Mouse (Mus musculus) C2C12 (cell line): Measurements from ENCODE around the gene Il25. TPM values are rescaled to one million over a fixed set of nuclear protein-coding genes. Genes with fewer than 3 reads are reported as not detected.
"Not testable (repeated sequence)": the region's sequence is repeated elsewhere in the genome, so short reads cannot be mapped to it uniquely, and the experiment has no call there.

Source experiments
- H3K27me3 ChIP-seq: one replicate; pipeline ENCODE4 v1.6.1; 2011; ENCODE audit not compliant: control insufficient read depth, insufficient read depth, insufficient read length
- H3K36me3 ChIP-seq: one replicate; pipeline ENCODE4 v1.6.1; 2011; ENCODE audit not compliant: control insufficient read depth, insufficient read depth
- H3K4me3 ChIP-seq: one replicate; pipeline ENCODE4 v1.5.1; 2011; ENCODE audit warnings: mild to moderate bottlenecking, control low read depth; ENCODE audit not compliant: poor library complexity, insufficient read depth, severe bottlenecking
- H3K79me2 ChIP-seq: one replicate; pipeline ENCODE4 v1.6.1; 2011; ENCODE audit not compliant: control insufficient read depth, insufficient read depth
- H3K79me3 ChIP-seq: one replicate; pipeline ENCODE4 v1.6.1; 2011; ENCODE audit warnings: low read depth, control low read depth
- H3ac ChIP-seq: one replicate; pipeline ENCODE3; 2011; ENCODE audit warnings: low read depth; ENCODE audit not compliant: control insufficient read depth, insufficient read length
- CEBPB ChIP-seq: IDR thresholded peaks from one replicate; pipeline ENCODE4 v1.6.1; 2011; ENCODE audit warnings: low read depth, mild to moderate bottlenecking, control low read depth, moderate library complexity
- CTCF ChIP-seq: IDR thresholded peaks from one replicate; pipeline ENCODE4 v1.5.1; 2011; ENCODE audit not compliant: control insufficient read depth, insufficient read depth, insufficient read length
- FOSL1 ChIP-seq: IDR thresholded peaks from one replicate; pipeline ENCODE4 v1.8.0; 2011; ENCODE audit warnings: mild to moderate bottlenecking, low read length; ENCODE audit not compliant: poor library complexity, insufficient read depth, severe bottlenecking
- MAX ChIP-seq: IDR thresholded peaks from one replicate; pipeline ENCODE4 v1.6.1; 2011; ENCODE audit warnings: mild to moderate bottlenecking, control low read depth
- MYOD1 ChIP-seq: IDR thresholded peaks from one replicate; pipeline ENCODE4 v1.6.1; 2011; ENCODE audit warnings: low read depth; ENCODE audit not compliant: control insufficient read depth, insufficient read length
- MYOG ChIP-seq: IDR thresholded peaks from one replicate; pipeline ENCODE4 v1.6.1; 2011; ENCODE audit not compliant: control insufficient read depth, insufficient read length; ENCODE audit errors: extremely low read depth
- USF1 ChIP-seq: IDR thresholded peaks from one replicate; pipeline ENCODE4 v1.6.1; 2011; ENCODE audit warnings: low read depth, mild to moderate bottlenecking, control low read depth, moderate library complexity
- polyA plus RNA-seq: library from polyadenylated mRNA; unstranded; fragments of >200 nt; fragmentation: generic; extraction: Trizol; gene quantifications from one replicate; pipeline ENCODE4 v1.2.1, GENCODE M21; 2012; ENCODE audit warnings: missing spikeins

The Il25 gene
- polyA plus RNA-seq, 1 experiment: not detected

DNA sequence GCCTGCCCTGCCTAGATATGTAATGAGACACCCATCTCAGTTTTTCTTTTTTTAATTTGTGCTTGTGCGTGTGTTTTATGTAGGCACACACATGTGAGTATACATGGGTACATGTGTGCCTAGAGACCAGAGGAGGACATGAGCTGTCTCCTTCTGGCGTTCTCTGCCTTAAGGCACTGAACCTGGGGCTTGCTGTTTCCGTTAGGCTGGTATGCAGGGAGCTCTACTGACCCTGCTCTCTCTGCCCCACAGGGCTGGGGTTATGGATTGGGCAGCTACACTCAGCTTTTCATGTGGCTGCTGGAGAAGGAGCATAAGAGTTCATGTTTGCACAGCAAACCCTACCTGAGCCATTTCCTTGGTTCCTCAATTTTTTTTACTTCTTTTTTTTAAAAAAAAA is 22.0 kb downstream of the Il25 start:
- H3K79me2 ChIP-seq: no peaks in the 10 kb centered on the region
- no peaks in the 10 kb centered on the region for H3K79me3 ChIP-seq
- no peak for TF ChIP-seq MYOG
- TF ChIP-seq CTCF: no peak
- TF ChIP-seq MAX: no peak
- no peak for TF ChIP-seq CEBPB
- no peak for TF ChIP-seq MYOD1
- no peak for TF ChIP-seq FOSL1
- TF ChIP-seq USF1: no peak
- no peaks in the 10 kb centered on the region for H3K36me3 ChIP-seq
- no peak overlapping the region for H3K4me3 ChIP-seq
- H3ac ChIP-seq: no peak overlapping the region
- peaks cover 40% of the 10 kb centered on the region for H3K27me3 ChIP-seq

DNA sequence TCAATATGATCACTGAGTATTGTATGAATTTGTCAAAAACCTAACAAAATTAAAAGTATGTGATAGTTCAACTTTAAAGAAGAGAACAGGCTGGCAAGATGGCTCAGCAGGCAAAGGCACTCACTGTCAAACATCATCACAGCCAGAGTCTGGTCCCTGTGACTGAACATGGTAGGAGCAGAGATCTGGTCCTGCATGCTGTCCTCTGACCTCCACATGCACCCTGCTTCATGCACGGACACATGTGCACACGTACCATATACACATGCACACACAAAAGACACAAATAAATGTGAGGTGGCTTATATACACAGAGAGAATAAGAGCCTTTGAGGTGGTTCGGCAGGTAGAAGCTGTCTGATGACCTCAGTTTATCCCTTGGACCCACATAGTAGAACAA is 23.0 kb downstream of the Il25 start:
- Histone ChIP-seq H3K79me3 (no peaks in the 10 kb centered on the region), H3ac (no peak overlapping the region), H3K36me3 (no peaks in the 10 kb centered on the region), H3K27me3 (peaks cover 41% of the 10 kb centered on the region), H3K4me3 (no peak overlapping the region), H3K79me2 (no peaks in the 10 kb centered on the region)
- TF ChIP-seq MAX (no peak), USF1 (no peak), CEBPB (no peak)

DNA sequence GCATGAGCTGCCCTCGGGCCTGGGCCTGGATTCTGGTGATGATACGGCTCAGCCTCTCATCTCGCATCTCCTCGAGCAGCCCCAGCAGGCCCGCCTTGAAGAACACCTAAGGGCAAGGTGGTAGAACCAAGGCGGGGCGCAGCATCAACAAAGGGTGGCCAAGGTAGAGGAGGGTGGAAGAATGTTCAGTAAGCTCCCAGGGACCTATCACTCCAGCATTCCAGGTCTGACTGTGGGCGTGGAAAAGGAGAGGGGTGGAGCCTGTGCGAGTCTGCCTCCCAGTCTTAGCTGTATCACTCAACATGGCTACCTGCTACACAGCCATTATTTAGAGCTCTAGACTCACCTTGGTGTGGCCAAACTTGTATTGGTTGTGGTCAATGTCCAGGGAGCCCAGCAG is 24.0 kb downstream of the Il25 start:
- no peaks in the 10 kb centered on the region for H3K36me3 ChIP-seq
- H3K27me3 ChIP-seq: peaks cover 43% of the 10 kb centered on the region
- TF ChIP-seq CEBPB (no peak), MAX (no peak), MYOG (no peak), CTCF (no peak), FOSL1 (no peak), USF1 (no peak), MYOD1 (no peak)
- H3K79me3 ChIP-seq: no peaks in the 10 kb centered on the region
- no peak overlapping the region for H3ac ChIP-seq
- H3K79me2 ChIP-seq: no peaks in the 10 kb centered on the region
- H3K4me3 ChIP-seq: no peak overlapping the region

DNA sequence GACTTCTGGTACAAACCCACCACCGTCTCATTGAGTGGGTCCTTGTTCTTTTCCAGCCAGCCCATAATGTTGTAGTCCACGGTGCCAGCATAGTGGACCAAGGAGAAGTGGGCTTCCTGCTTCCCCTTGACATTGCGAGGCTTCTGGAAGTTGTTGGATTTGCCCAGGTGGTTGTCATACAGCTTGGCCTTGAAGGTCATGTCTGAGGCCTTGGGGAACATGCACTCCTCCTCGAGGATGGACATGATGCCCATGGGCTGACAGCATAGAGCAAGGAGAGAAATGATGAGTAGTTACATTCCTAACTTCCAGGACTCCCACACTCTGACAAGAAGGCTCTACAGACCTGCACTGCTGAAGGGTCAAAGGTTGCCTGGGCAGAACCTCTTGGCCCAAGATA is 26.0 kb downstream of the Il25 start:
- Histone ChIP-seq H3K79me3 (no peaks in the 10 kb centered on the region), H3K79me2 (no peaks in the 10 kb centered on the region), H3K36me3 (no peaks in the 10 kb centered on the region), H3K27me3 (peaks cover 46% of the 10 kb centered on the region), H3K4me3 (no peak overlapping the region), H3ac (no peak overlapping the region)
- TF ChIP-seq FOSL1: no peak
- no peak for TF ChIP-seq MAX

DNA sequence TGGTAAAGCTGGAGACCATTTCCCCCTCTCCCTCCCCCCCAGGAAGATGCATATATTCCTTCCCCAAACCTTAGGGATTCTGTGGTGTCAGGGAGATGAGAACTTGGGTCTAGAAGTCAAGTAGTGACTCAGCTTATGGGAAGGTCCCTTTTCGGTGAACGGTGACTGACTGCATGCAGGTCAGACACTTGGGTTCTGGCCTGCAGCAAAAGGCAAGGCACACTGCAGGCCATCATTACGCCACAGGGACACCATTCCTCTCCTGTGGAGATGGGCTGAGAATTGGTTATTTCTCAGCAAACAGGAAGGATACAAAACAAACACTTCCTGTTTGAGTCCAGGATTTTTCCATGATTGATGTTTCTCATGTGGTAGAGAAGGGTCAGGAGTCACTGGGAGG is 26.7 kb downstream of the Il25 start:
- H3K79me2 ChIP-seq: no peaks in the 10 kb centered on the region
- TF ChIP-seq MAX (no peak), CEBPB (no peak), MYOD1 (no peak), MYOG (no peak), FOSL1 (no peak), USF1 (no peak), CTCF (no peak)
- no peaks in the 10 kb centered on the region for H3K79me3 ChIP-seq
- peaks cover 49% of the 10 kb centered on the region for H3K27me3 ChIP-seq
- no peak overlapping the region for H3K4me3 ChIP-seq
- H3K36me3 ChIP-seq: no peaks in the 10 kb centered on the region
- no peak overlapping the region for H3ac ChIP-seq

DNA sequence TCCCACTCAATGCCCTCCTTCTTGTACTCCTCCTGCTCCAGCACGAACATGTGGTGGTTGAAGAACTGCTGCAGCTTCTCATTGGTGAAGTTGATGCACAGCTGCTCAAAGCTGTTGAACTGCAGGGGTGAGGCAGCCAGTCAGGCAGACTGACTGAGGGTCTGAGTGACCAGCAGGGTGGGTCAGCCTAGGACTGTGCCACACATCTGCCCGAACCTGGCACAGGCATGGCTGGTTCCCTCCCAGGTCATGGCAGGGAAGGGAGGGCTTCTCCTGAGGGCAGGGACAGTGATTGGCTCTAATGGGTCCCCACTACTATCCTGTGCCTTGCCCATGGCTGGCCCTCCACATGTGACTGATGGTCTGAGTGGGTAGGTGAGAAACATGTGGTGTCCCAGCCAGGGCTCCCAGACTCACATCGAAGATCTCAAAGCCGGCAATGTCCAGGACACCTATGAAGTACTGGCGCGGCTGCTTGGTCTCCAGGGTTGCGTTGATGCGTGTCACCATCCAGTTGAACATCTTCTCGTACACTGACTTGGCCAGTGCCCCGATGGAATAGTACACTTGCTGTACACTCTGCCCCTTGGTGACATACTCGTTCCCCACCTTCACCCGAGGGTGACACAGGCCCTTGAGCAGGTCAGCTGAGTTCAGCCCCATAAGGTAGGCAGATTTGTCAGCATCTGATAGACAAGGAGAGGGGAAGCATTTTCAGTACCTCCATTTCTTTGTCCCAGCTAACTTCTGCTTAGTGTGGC is 27.5 kb downstream of the Il25 start:
- not testable (repeated sequence) for H3K4me3 ChIP-seq, H3K79me2 ChIP-seq, H3K36me3 ChIP-seq, H3K79me3 ChIP-seq, H3ac ChIP-seq
- peaks cover 50% of the 10 kb centered on the region for H3K27me3 ChIP-seq
